Mouse (Mus musculus): Measurements from ENCODE around the gene Ltbp3. TPM values are rescaled to one million over a fixed set of nuclear protein-coding genes. Genes with fewer than 3 reads are reported as not detected.

Ltbp3 gene
- polyA plus RNA-seq, 1 experiment from 2014 or later: 4.1 TPM

- H3K36me3 ChIP-seq (ENCODE audit: control insufficient read depth, insufficient read depth, low read length): no peaks in the 10 kb centered on the region
- DNase-seq (ENCODE audit: low spot score) (peak; percentile 54), ATAC-seq (replicated peaks; ENCODE audit: low FRiP score) (no peak)
- H3K4me1 ChIP-seq (replicated peaks; ENCODE audit: control insufficient read depth, insufficient read depth, low read length): peaks cover 24% of the 10 kb centered on the region
- H3K4me2 ChIP-seq: peak overlapping the region; percentile 71
- peaks cover 87% of the 10 kb centered on the region for H3K27me3 ChIP-seq (replicated peaks; ENCODE audit: control insufficient read depth, insufficient read depth, low read length)
- H3K9ac ChIP-seq (ENCODE audit: low read depth, low read length): peak overlapping the region; percentile 65
- H3K27ac ChIP-seq (ENCODE audit: low read depth, low read length): peak overlapping the region; percentile 30; the same call in 1 of the 2 replicates
- no peaks in the 10 kb centered on the region for H3K9me3 ChIP-seq (ENCODE audit: control insufficient read depth, low read length)
- peak overlapping the region; percentile 53 for H3K4me3 ChIP-seq (ENCODE audit: low read depth, low read length)
- 6% methylated on average over 32 of the region's 32 CpGs for WGBS
These were observed 1.5 kb downstream of the Ltbp3 start for GRCm38 (mm10) chr19:5742241-5742641.

DNA sequence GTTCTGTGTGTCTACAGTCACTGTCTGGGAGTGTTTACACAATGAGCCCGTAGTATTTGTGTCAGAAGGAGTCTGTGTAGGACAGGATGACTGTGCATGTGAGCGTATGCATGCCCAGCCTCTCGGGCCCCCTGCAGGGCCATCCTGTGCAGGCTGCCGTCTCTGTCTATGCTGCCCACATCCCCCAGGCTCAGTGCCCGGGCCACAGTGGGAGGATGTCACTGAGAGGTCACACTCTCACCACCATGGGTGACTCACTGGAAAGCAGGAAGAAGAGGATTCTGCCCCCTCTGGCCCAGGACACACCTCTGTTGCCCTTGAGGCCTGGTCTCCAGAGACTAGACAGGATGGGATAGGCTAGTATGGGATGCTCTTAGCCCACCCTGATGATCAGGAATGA is 2.9 kb downstream of the Ltbp3 start:
- H3K4me3 ChIP-seq (ENCODE audit: low read depth, low read length): no peak overlapping the region
- 56% methylated on average over 5 of the region's 5 CpGs for WGBS
- no peak for DNase-seq (ENCODE audit: low spot score)
- no peaks in the 10 kb centered on the region for H3K9me3 ChIP-seq (ENCODE audit: control insufficient read depth, low read length)
- no peak overlapping the region for H3K9ac ChIP-seq (ENCODE audit: low read depth, low read length)
- no peak overlapping the region for H3K27ac ChIP-seq (ENCODE audit: low read depth, low read length)
- peaks cover 26% of the 10 kb centered on the region for H3K4me1 ChIP-seq (replicated peaks; ENCODE audit: control insufficient read depth, insufficient read depth, low read length)
- H3K36me3 ChIP-seq (ENCODE audit: control insufficient read depth, insufficient read depth, low read length): no peaks in the 10 kb centered on the region
- H3K4me2 ChIP-seq: no peak overlapping the region
- peaks cover 97% of the 10 kb centered on the region for H3K27me3 ChIP-seq (replicated peaks; ENCODE audit: control insufficient read depth, insufficient read depth, low read length)
- no peak for ATAC-seq (replicated peaks; ENCODE audit: low FRiP score)

DNA sequence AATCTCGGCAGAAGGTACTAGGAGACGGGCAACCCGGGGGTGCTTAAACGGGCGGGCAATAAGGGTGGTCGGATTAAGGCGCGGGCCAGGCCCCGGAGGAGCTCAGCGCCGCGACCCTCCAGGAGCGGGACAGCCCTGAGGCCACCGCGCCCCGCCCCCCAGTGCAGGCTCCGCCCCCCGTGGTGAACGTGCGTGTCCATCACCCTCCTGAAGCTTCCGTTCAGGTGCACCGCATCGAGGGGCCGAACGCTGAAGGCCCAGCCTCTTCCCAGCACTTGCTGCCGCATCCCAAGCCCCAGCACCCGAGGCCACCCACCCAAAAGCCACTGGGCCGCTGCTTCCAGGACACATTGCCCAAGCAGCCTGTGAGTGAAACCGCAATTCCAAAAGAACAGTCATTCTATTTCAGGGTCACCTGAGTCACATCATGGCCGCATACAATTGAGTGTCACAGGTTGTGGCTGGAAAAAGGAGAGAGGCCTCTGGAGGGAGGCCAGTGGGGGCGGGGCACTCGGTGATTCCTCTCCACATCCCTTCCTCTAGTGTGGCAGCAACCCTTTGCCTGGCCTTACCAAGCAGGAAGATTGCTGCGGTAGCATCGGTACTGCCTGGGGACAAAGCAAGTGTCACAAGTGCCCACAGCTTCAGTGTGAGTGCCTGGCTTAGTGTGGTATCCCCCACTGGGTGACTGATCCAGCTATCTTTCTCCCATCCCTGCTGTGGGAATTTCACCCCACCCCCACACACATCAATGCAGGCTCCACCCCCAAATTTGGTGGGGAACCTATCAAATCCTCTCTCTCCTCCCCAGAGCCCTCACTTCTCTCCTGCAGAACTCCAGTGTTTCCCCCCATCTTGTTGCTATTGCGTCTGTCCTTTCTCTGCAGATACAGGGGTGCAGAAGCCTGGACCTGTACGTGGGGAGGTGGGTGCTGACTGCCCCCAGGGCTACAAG is 5.3 kb downstream of the Ltbp3 start:
- Histone ChIP-seq H3K4me2 (peak overlapping the region; percentile 55), H3K27ac (ENCODE audit: low read depth, low read length) (peak overlapping the region; percentile 32; the same call in 1 of the 2 replicates), H3K4me1 (replicated peaks; ENCODE audit: control insufficient read depth, insufficient read depth, low read length) (peaks cover 25% of the 10 kb centered on the region), H3K4me3 (ENCODE audit: low read depth, low read length) (peak overlapping the region; percentile 23; the same call in 1 of the 2 replicates), H3K36me3 (ENCODE audit: control insufficient read depth, insufficient read depth, low read length) (no peaks in the 10 kb centered on the region), H3K9me3 (ENCODE audit: control insufficient read depth, low read length) (no peaks in the 10 kb centered on the region), H3K27me3 (replicated peaks; ENCODE audit: control insufficient read depth, insufficient read depth, low read length) (peaks cover 99% of the 10 kb centered on the region), H3K9ac (ENCODE audit: low read depth, low read length) (peak overlapping the region; percentile 28; the same call in 1 of the 2 replicates)
- no peak for ATAC-seq (replicated peaks; ENCODE audit: low FRiP score)
- 4% methylated on average over 36 of the region's 36 CpGs for WGBS
- DNase-seq (ENCODE audit: low spot score): no peak

DNA sequence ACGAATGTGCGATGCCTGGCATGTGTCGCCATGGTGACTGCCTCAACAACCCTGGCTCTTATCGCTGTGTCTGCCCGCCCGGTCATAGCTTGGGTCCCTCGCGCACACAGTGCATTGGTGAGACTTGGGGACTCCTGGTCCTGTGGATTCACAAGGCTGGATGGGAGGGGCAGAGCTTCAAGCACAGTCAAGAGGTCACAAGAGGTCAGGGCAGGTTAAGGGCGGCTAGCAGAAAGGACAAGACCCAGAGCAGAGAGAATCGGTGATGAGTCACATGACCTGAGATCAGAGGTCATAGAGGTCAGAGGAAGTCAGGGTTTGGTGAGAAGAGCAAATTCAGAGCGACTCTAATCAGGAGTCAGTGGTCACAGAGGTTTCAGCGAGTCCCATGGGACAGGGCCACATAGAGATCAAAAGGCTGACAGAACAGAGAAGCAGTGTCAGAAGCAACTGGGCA is 6.2 kb downstream of the Ltbp3 start:
- WGBS: 27% methylated on average over 12 of the region's 12 CpGs
- ATAC-seq (replicated peaks; ENCODE audit: low FRiP score) (0 out of 2 replicates have a peak, but pooled peaks have one; percentile 33), DNase-seq (ENCODE audit: low spot score) (no peak)
- no peak overlapping the region for H3K4me3 ChIP-seq (ENCODE audit: low read depth, low read length)
- H3K27me3 ChIP-seq (replicated peaks; ENCODE audit: control insufficient read depth, insufficient read depth, low read length): peaks cover 99% of the 10 kb centered on the region
- H3K27ac ChIP-seq (ENCODE audit: low read depth, low read length): peak overlapping the region; percentile 32; the same call in 1 of the 2 replicates
- H3K36me3 ChIP-seq (ENCODE audit: control insufficient read depth, insufficient read depth, low read length): no peaks in the 10 kb centered on the region
- peaks cover 33% of the 10 kb centered on the region for H3K4me1 ChIP-seq (replicated peaks; ENCODE audit: control insufficient read depth, insufficient read depth, low read length)
- H3K4me2 ChIP-seq: peak overlapping the region; percentile 38
- H3K9me3 ChIP-seq (ENCODE audit: control insufficient read depth, low read length): no peaks in the 10 kb centered on the region
- H3K9ac ChIP-seq (ENCODE audit: low read depth, low read length): no peak overlapping the region

DNA sequence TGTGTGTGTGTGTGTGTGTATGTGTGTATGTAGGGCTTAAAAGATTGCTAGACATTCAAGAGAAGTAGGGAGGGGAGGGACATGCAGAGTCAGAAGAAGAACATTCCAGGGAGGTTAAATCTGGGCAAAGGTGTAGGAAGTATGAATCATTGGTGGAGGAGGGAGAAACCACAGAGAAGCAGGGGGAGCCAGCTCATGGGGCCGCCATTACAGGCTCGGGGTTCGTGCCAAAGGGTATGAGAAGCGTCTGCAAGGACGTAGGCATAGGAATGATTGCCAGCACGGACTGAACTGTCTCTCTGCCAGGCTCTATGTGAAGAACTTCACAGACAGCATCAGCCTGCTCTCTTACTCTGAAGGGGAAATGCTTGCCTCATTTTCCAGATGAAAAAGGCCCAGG is 8.8 kb downstream of the Ltbp3 start:
- no peak overlapping the region for H3K9ac ChIP-seq (ENCODE audit: low read depth, low read length)
- H3K4me3 ChIP-seq (ENCODE audit: low read depth, low read length): no peak overlapping the region
- H3K9me3 ChIP-seq (ENCODE audit: control insufficient read depth, low read length): no peaks in the 10 kb centered on the region
- peaks cover 29% of the 10 kb centered on the region for H3K4me1 ChIP-seq (replicated peaks; ENCODE audit: control insufficient read depth, insufficient read depth, low read length)
- WGBS: 67% methylated on average over 6 of the region's 6 CpGs
- DNase-seq (ENCODE audit: low spot score): no peak
- no peak overlapping the region for H3K4me2 ChIP-seq
- no peak overlapping the region for H3K27ac ChIP-seq (ENCODE audit: low read depth, low read length)
- H3K36me3 ChIP-seq (ENCODE audit: control insufficient read depth, insufficient read depth, low read length): no peaks in the 10 kb centered on the region
- H3K27me3 ChIP-seq (replicated peaks; ENCODE audit: control insufficient read depth, insufficient read depth, low read length): peaks cover 89% of the 10 kb centered on the region
- ATAC-seq (replicated peaks; ENCODE audit: low FRiP score): no peak

DNA sequence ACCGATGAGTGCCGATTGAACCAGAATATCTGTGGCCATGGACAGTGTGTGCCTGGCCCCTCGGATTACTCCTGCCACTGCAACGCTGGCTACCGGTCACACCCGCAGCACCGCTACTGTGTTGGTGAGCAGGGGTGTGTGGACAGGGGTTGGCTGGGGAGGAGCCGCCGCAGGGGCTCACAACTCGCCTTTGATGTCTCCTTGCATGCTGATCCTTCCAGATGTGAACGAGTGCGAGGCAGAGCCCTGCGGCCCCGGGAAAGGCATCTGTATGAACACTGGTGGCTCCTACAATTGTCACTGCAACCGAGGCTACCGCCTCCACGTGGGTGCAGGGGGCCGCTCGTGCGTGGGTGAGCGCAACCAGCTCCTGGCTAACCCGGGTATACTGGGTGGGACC is 10.2 kb downstream of the Ltbp3 start:
- ATAC-seq (replicated peaks; ENCODE audit: low FRiP score) (no peak), DNase-seq (ENCODE audit: low spot score) (no peak)
- H3K9me3 ChIP-seq (ENCODE audit: control insufficient read depth, low read length): no peaks in the 10 kb centered on the region
- H3K4me2 ChIP-seq: no peak overlapping the region; the same call in 1 of the 2 replicates
- no peak overlapping the region for H3K27ac ChIP-seq (ENCODE audit: low read depth, low read length)
- 9% methylated on average over 22 of the region's 22 CpGs for WGBS
- peaks cover 87% of the 10 kb centered on the region for H3K27me3 ChIP-seq (replicated peaks; ENCODE audit: control insufficient read depth, insufficient read depth, low read length)
- H3K9ac ChIP-seq (ENCODE audit: low read depth, low read length): no peak overlapping the region
- H3K36me3 ChIP-seq (ENCODE audit: control insufficient read depth, insufficient read depth, low read length): no peaks in the 10 kb centered on the region
- H3K4me3 ChIP-seq (ENCODE audit: low read depth, low read length): peak overlapping the region; percentile 11; the same call in 1 of the 2 replicates
- H3K4me1 ChIP-seq (replicated peaks; ENCODE audit: control insufficient read depth, insufficient read depth, low read length): peaks cover 22% of the 10 kb centered on the region

DNA sequence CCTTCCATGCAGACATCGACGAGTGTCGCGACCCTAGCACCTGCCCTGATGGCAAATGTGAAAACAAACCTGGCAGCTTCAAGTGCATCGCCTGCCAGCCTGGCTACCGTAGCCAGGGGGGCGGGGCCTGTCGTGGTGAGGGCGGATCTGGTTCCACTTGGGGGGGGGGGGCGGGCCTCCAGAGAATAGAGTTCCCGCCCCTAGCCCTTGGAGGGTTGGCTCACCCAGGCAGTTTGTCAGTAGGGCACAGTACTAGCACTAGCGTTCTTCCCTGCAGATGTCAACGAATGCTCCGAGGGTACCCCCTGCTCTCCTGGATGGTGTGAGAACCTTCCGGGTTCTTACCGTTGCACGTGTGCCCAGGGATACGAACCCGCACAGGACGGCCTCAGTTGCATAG is 11.0 kb downstream of the Ltbp3 start:
- Histone ChIP-seq H3K4me3 (ENCODE audit: low read depth, low read length) (peak overlapping the region; percentile 24), H3K27me3 (replicated peaks; ENCODE audit: control insufficient read depth, insufficient read depth, low read length) (peaks cover 87% of the 10 kb centered on the region), H3K36me3 (ENCODE audit: control insufficient read depth, insufficient read depth, low read length) (no peaks in the 10 kb centered on the region), H3K9me3 (ENCODE audit: control insufficient read depth, low read length) (no peaks in the 10 kb centered on the region), H3K4me1 (replicated peaks; ENCODE audit: control insufficient read depth, insufficient read depth, low read length) (peaks cover 18% of the 10 kb centered on the region), H3K4me2 (peak overlapping the region; percentile 43), H3K9ac (ENCODE audit: low read depth, low read length) (no peak overlapping the region), H3K27ac (ENCODE audit: low read depth, low read length) (no peak overlapping the region)
- ATAC-seq (replicated peaks; ENCODE audit: low FRiP score) (peak; percentile 41), DNase-seq (ENCODE audit: low spot score) (no peak)
- 10% methylated on average over 20 of the region's 20 CpGs for WGBS

DNA sequence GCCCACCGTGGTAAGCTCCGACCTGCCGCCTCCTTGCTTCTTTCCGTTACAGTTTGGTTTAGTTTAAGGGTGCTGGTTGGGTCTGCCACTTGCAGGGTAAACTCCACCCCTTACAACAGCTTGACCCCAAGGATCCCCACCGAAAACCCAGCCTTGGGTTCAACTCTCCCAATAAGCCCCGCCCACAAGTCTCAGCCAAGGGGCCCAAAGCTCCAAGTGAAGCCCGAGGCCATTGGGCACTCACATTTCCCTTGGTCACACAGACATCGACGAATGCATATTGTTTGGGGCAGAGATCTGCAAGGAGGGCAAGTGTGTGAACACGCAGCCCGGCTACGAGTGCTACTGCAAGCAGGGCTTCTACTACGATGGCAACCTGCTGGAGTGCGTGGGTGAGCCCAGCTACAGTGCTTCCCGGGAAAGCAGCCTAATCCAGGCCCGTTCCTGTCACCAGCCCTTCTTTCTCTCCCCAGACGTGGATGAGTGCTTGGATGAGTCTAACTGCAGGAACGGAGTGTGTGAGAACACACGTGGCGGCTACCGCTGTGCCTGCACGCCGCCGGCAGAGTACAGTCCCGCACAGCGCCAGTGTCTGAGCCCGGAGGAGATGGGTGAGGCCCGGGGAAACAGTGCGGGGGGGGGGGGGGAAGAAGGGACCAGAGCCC is 15.7 kb downstream of the Ltbp3 start:
- peak overlapping the region; percentile 30; the same call in 1 of the 2 replicates for H3K9ac ChIP-seq (ENCODE audit: low read depth, low read length)
- no peak overlapping the region for H3K27ac ChIP-seq (ENCODE audit: low read depth, low read length)
- H3K4me3 ChIP-seq (ENCODE audit: low read depth, low read length): peak overlapping the region; percentile 27; the same call in 1 of the 2 replicates
- H3K36me3 ChIP-seq (ENCODE audit: control insufficient read depth, insufficient read depth, low read length): peaks cover 22% of the 10 kb centered on the region
- no peaks in the 10 kb centered on the region for H3K9me3 ChIP-seq (ENCODE audit: control insufficient read depth, low read length)
- DNase-seq (ENCODE audit: low spot score) (no peak), ATAC-seq (replicated peaks; ENCODE audit: low FRiP score) (no peak)
- H3K4me2 ChIP-seq: peak overlapping the region; percentile 60
- WGBS: 16% methylated on average over 28 of the region's 29 CpGs
- H3K4me1 ChIP-seq (replicated peaks; ENCODE audit: control insufficient read depth, insufficient read depth, low read length): peaks cover 14% of the 10 kb centered on the region
- peaks cover 59% of the 10 kb centered on the region for H3K27me3 ChIP-seq (replicated peaks; ENCODE audit: control insufficient read depth, insufficient read depth, low read length)
